Mouse (Mus musculus) midbrain, embryonic 14.5 days (tissue): ENCODE measurements at regions not wholly inside any gene's neighbourhood (a gene's known extent, or its start where the extent isn't known, plus 50 kb on each side); places are given as distances from the start of the nearest gene placed in this dataset.
"Not testable (repeated sequence)": the region's sequence is repeated elsewhere in the genome, so short reads cannot be mapped to it uniquely, and the experiment has no call there.

ENCODE experiments used
- ATAC-seq: fragments of 200-750 bp; cut with Nextera tagmentation; 2 replicates; pipeline ENCODE4 v1.8.0; 2017; ENCODE audit warnings: moderate number of reproducible peaks, moderate library complexity; ENCODE audit not compliant: low FRiP score, low TSS enrichment
- DNase-seq: peaks from one replicate; pipeline ENCODE4 v3.0.0-alpha.2; 2015
- H3K27ac ChIP-seq: fragments of 300-500 bp; sonication (generic); replicated peaks from 2 replicates; pipeline ENCODE4 v1.5.1; 2014; ENCODE audit warnings: mild to moderate bottlenecking, low read depth, low read length, moderate library complexity
- H3K27me3 ChIP-seq: fragments of 300-500 bp; sonication (generic); 2 replicates; pipeline ENCODE4 v1.6.1; 2014; ENCODE audit warnings: low read length, control low read depth, mixed read lengths; ENCODE audit not compliant: control insufficient read depth, insufficient read depth
- H3K36me3 ChIP-seq: fragments of 300-500 bp; sonication (generic); 2 replicates; pipeline ENCODE4 v1.6.1; 2014; ENCODE audit warnings: low read length, control low read depth; ENCODE audit not compliant: control insufficient read depth, insufficient read depth
- H3K4me1 ChIP-seq: fragments of 300-500 bp; sonication (generic); 2 replicates; pipeline ENCODE4 v1.6.1; 2014; ENCODE audit warnings: mild to moderate bottlenecking, antibody characterized with exemption, low read length, control low read depth; ENCODE audit not compliant: control insufficient read depth, insufficient read depth
- H3K4me2 ChIP-seq: fragments of 300-500 bp; sonication (generic); 2 replicates; pipeline ENCODE4 v1.6.1; 2014; ENCODE audit warnings: mild to moderate bottlenecking, low read length, moderate library complexity
- H3K4me3 ChIP-seq: fragments of 300-500 bp; sonication (generic); replicated peaks from 2 replicates; pipeline ENCODE4 v1.5.1; 2014; ENCODE audit warnings: low read depth, low read length
- H3K9ac ChIP-seq: fragments of 300-500 bp; sonication (generic); replicated peaks from 2 replicates; pipeline ENCODE4 v1.6.1; 2014; ENCODE audit warnings: mild to moderate bottlenecking, low read length, moderate library complexity
- H3K9me3 ChIP-seq: fragments of 300-500 bp; sonication (generic); 2 replicates; pipeline ENCODE4 v1.6.1; 2016; ENCODE audit warnings: low read length, control low read depth, mixed read lengths; ENCODE audit not compliant: control insufficient read depth
- WGBS: fragments of 180-500 bp; shearing (Covaris S2); extraction: QIAGEN DNeasy Blood & Tissue Kit; methylation state at CpG from one replicate; pipeline ENCODE4 v1.1.7; 2014; 5-methylcytosine and 5-hydroxymethylcytosine counted together

- H3K9ac ChIP-seq, result no peak overlapping the region
- H3K9me3 ChIP-seq, result no peaks in the 10 kb centered on the region
- no peaks in the 10 kb centered on the region for H3K4me1 ChIP-seq
- H3K36me3 ChIP-seq, result no peaks in the 10 kb centered on the region
- DNase-seq (peak; percentile 32), ATAC-seq (peak; percentile 6; the same call in 1 of the 2 replicates)
- H3K4me3 ChIP-seq, result no peak overlapping the region
- no peak overlapping the region for H3K4me2 ChIP-seq
- no peak overlapping the region for H3K27ac ChIP-seq
- H3K27me3 ChIP-seq, result no peaks in the 10 kb centered on the region
These were observed 169.2 kb upstream of the Hddc2 start for GRCm38 (mm10) chr10:31143856-31144488.

- H3K4me2 ChIP-seq, result no peak overlapping the region
- ATAC-seq, result no peak
- WGBS, result 84% methylated on average over 3 of the region's 3 CpGs
These were observed 168.7 kb upstream of the Hddc2 start for GRCm38 (mm10) chr10:31144489-31144872.

GRCm38 (mm10) chr10:31173169-31173686 lies 140.0 kb upstream of the Hddc2 start:
- H3K27ac ChIP-seq, result no peak overlapping the region
- no peak overlapping the region for H3K9ac ChIP-seq
- peak; percentile 67 for DNase-seq
- H3K4me1 ChIP-seq, result no peaks in the 10 kb centered on the region
- 53% methylated on average over 15 of the region's 15 CpGs for WGBS
- no peaks in the 10 kb centered on the region for H3K36me3 ChIP-seq
- peak; percentile 54 for ATAC-seq
- no peak overlapping the region for H3K4me3 ChIP-seq
- no peak overlapping the region for H3K4me2 ChIP-seq
- no peaks in the 10 kb centered on the region for H3K9me3 ChIP-seq
- no peaks in the 10 kb centered on the region for H3K27me3 ChIP-seq

More at GRCm38 (mm10) chr10:31144489-31144872, 168.7 kb upstream of the Hddc2 start:
- H3K9ac ChIP-seq, result no peak overlapping the region
- H3K27ac ChIP-seq, result no peak overlapping the region
- no peaks in the 10 kb centered on the region for H3K9me3 ChIP-seq
- no peak for DNase-seq
- H3K4me1 ChIP-seq, result no peaks in the 10 kb centered on the region
- no peak overlapping the region for H3K4me3 ChIP-seq
- no peaks in the 10 kb centered on the region for H3K27me3 ChIP-seq
- H3K36me3 ChIP-seq, result no peaks in the 10 kb centered on the region

GRCm38 (mm10) chr10:31189577-31189976 lies 123.6 kb upstream of the Hddc2 start:
- no peak overlapping the region for H3K9ac ChIP-seq
- H3K4me1 ChIP-seq, result no peaks in the 10 kb centered on the region
- no peak overlapping the region for H3K4me3 ChIP-seq
- no peaks in the 10 kb centered on the region for H3K27me3 ChIP-seq
- H3K9me3 ChIP-seq, result no peaks in the 10 kb centered on the region
- DNase-seq, result no peak
- no peak overlapping the region for H3K4me2 ChIP-seq
- ATAC-seq, result peak; percentile 14; the same call in 1 of the 2 replicates
- no peaks in the 10 kb centered on the region for H3K36me3 ChIP-seq
- no peak overlapping the region for H3K27ac ChIP-seq
- WGBS, result 39% methylated on average over 1 of the region's 1 CpGs

GRCm38 (mm10) chr10:31212164-31212563 lies 101.0 kb upstream of the Hddc2 start:
- H3K4me2 ChIP-seq, H3K27me3 ChIP-seq, H3K9ac ChIP-seq, ATAC-seq, H3K27ac ChIP-seq, H3K9me3 ChIP-seq, DNase-seq, H3K36me3 ChIP-seq, H3K4me3 ChIP-seq, H3K4me1 ChIP-seq: not testable (repeated sequence)
- WGBS, result 94% methylated on average over 8 of the region's 8 CpGs

- Histone ChIP-seq H3K9me3 (no peaks in the 10 kb centered on the region), H3K9ac (no peak overlapping the region), H3K4me1 (no peaks in the 10 kb centered on the region), H3K27ac (no peak overlapping the region), H3K36me3 (no peaks in the 10 kb centered on the region), H3K4me2 (no peak overlapping the region), H3K27me3 (no peaks in the 10 kb centered on the region), H3K4me3 (no peak overlapping the region)
- WGBS, result 84% methylated on average over 2 of the region's 2 CpGs
- no peak for ATAC-seq
- no peak for DNase-seq
These were observed 100.3 kb upstream of the Hddc2 start for GRCm38 (mm10) chr10:31212778-31213454.

- no peaks in the 10 kb centered on the region for H3K9me3 ChIP-seq
- H3K9ac ChIP-seq, result no peak overlapping the region
- H3K4me2 ChIP-seq, result no peak overlapping the region
- H3K4me1 ChIP-seq, result no peaks in the 10 kb centered on the region
- 96% methylated on average over 1 of the region's 1 CpGs for WGBS
- H3K4me3 ChIP-seq, result no peak overlapping the region
- DNase-seq (no peak), ATAC-seq (no peak)
- H3K27me3 ChIP-seq, result no peaks in the 10 kb centered on the region
- H3K36me3 ChIP-seq, result no peaks in the 10 kb centered on the region
- H3K27ac ChIP-seq, result no peak overlapping the region
These were observed 91.3 kb upstream of the Hddc2 start for GRCm38 (mm10) chr10:31221902-31222301.

GRCm38 (mm10) chr10:31229078-31229477 lies 84.1 kb upstream of the Hddc2 start:
- Histone ChIP-seq H3K9ac (no peak overlapping the region), H3K27me3 (no peaks in the 10 kb centered on the region), H3K4me1 (no peaks in the 10 kb centered on the region), H3K9me3 (no peaks in the 10 kb centered on the region), H3K4me3 (no peak overlapping the region), H3K36me3 (no peaks in the 10 kb centered on the region), H3K27ac (no peak overlapping the region), H3K4me2 (no peak overlapping the region)
- DNase-seq (no peak), ATAC-seq (no peak)
- 89% methylated on average over 3 of the region's 3 CpGs for WGBS

- Histone ChIP-seq H3K4me3 (no peak overlapping the region), H3K9ac (no peak overlapping the region), H3K9me3 (no peaks in the 10 kb centered on the region), H3K36me3 (no peaks in the 10 kb centered on the region), H3K27ac (no peak overlapping the region), H3K4me1 (no peaks in the 10 kb centered on the region), H3K27me3 (no peaks in the 10 kb centered on the region), H3K4me2 (no peak overlapping the region)
- no peak for ATAC-seq
- no peak for DNase-seq
- 78% methylated on average over 3 of the region's 3 CpGs for WGBS
These were observed 70.7 kb upstream of the Hddc2 start for GRCm38 (mm10) chr10:31242442-31242966.
